Mouse (Mus musculus): ENCODE results near the gene U2af1.
"Not testable (repeated sequence)": the region's sequence is repeated elsewhere in the genome, so short reads cannot be mapped to it uniquely, and the experiment has no call there.

The U2af1 gene

DNA sequence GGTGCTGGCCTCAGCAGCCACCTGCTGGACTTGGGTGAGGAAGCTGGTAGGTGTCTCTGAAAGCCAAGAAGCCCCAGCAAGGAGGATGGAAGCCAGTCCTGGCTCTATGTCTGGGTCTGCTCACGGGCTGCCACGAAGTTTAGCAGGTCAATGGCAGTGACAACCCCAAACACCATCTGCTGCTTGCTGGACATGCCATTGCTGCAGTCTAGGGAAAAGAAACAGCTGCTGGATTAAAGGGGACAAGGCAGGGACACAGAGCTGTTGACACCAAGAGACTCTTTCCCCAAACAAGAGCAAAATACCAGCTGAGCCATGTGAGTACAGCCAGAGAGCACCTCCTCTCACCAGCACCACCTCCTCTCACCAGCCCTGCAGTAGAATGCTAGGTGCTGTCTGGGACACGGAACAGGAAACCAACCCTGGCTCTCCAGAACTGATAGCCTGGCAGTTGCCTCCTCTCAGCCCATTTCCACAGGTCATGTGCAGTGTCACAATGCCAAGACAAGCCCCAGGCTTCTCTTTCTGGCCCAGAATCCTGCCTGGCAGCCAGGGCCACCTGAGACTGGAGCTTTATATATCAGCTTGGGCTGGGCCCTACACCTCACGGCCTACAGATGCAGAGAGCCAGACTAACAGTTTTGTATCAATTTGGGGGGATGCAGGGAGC is 45.5 kb downstream of the U2af1 start:
- no peak for DNase-seq

DNA sequence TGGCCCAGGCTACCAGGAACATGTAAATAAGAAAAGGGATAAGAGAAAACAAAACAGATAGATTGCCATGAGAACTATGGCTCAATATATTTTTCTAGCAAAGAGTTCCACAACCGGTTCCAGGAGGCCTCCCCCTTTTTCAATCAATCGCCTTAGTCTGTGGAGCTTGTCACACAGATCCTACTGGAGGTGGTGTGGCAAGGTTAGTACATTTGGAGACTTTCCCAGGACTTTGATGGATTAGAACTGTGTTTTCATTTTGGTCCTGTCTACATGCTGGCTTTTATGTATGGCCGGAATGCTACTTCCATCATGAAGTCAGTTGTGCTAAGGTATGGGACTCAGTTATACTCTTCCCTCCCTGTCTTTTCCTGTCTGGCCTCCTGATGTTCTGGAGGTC is 48.8 kb downstream of the U2af1 start:
- no peak for DNase-seq

DNA sequence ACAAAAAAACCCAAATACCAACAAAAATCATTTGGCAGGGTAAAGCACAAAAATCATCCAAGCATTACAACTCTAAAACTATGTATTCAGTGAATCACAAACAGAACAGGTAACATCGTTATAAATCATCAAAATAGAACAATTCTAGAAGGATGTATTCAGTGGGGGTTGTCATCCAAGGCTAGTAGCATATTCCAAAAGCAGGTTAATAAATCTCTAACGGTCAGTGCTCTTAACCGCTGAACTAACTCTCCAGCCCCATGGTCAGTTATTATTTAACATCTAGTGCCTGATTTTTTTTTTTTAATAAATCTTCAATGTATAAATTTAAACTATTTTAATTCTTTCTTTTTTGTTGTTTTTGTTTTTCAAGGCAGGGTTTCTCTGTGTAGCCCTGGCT is 49.5 kb downstream of the U2af1 start:
- DNase-seq: not testable (repeated sequence)

DNA sequence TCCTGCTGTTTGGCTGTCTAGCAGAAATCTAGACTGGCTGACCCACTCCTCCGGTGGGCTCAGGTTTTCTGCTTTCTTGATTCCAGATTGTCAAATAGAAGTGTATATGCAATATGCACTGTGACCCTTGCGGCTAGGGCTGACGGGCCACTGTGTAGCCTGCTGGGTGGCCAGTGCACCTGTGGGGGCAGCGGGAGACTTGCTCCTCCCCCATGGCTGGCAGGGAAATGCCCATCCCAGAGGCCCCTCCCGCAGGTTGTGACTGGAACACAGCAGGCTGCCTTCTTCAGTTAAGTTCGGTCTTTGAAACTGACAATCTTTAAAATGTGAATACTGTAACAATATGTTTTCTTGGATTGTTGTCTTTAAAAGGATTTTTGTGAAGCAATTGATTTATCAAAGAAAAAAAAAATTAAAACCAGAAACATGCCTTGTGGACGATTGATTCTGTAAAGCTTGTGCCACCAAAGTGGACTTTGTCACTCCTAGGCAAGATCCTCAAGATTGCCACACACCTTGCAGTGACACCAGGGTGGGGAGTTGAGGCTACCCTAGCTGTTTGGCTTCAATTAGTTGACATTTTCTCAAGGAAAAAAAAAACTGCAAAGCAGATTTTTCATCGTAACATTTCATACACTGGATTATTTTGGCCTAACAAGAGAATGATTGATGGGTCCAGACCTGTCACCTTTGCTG is 51.3 kb downstream of the U2af1 start:
- no peak for DNase-seq

DNA sequence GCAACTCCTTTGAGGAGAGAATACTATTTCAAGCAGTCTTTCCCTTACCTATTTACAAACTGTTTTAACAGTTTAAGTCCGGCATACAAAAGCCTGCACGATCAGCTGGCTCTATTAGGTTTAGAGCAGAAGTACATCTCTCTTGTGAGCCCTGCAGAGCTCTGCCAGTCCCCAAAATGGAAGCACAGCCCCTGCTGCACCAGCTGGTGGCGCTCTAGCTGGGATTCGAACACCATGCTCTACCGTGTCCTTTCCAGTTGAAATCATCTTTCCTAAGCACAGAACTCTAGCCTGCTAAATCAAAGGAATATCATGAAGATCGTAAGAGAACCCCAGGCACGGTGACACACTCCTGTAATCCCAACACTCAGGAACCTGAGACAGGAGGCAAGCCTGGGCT is 52.3 kb downstream of the U2af1 start:
- no peak for DNase-seq

DNA sequence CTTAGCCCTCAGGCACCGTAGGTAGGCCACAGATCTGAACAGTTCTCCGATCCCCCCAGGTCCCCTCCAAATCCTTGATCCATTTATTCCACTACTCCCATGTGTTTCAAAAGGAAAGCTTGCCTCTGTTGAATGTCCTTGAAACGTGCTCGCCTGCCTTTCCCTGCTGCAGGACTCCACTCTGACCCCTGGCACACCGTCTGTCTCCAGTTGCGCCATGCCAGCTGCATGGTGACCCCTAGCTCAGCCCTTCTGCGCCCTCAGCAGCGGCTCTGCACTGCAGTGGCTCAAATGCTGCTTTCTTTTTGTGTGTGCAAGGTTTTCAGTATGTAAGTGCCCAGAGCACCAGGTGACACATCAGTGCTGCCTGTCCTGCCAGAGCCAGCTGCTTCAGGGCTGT is 60.1 kb downstream of the U2af1 start:
- DNase-seq: no peak

DNA sequence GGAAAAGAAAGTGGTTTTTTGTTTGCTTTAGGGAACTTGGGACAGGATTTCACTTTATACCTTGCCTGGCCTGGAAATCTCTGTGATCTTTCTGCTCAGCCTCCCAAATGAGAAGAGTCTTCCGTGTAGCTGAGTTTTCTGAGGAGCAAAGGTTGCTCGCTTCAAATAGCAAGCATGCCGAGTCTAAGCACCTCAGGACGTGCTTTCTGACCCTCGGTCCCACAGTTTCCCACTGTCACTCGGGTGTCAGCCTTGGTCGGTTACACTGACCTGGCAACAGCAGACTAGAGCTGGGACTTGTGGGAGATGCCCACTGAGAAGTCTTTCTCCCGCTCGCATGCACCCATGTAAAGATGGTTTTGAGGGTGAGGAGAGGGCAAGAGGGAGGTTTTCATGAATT is 60.7 kb downstream of the U2af1 start:
- DNase-seq: no peak
